Mouse (Mus musculus) liver, postnatal 0 days (tissue): ENCODE measurements at regions not wholly inside any gene's neighbourhood (a gene's known extent, or its start where the extent isn't known, plus 50 kb on each side); places are given as distances from the start of the nearest gene placed in this dataset.

Experiments
- CTCF ChIP-seq: sonication (generic); IDR thresholded peaks from 2 replicates; pipeline ENCODE4 v1.5.1; 2016; ENCODE audit warnings: antibody characterized with exemption, low read depth
- EP300 ChIP-seq: IDR thresholded peaks from 2 replicates; pipeline ENCODE4 v1.6.1; 2016; ENCODE audit warnings: antibody characterized with exemption, low read depth, mild to moderate bottlenecking

DNA sequence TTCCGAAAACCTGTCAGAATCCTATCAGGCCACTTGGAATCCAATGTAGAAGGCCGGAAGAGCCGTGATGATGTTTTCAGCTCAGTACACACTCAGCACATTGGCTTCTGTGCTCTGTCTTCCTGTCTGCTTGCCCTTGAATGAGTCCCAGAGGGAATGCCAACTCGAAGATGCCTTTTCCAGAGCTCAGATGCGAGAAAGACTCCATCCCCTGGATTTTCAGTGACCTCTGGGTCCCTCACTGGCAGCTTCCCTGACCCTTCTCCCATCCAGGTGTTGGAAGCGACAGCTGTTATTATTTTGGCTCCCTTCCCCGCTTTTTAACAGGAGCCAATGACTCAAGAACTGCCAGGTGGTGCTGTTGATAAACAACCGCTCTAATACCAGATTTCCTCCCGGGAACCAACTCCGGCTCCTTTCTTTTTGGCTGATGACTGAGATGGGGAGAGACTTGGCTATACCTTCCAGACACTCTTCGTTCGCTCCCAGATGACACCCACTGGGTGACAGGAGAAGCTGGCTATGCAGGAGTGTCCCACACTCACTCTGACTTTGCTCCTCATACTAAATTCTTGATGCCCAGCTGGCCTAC lies 163.8 kb downstream of the Kdr start:
- TF ChIP-seq EP300 (no peak), CTCF (no peak)
